Mouse (Mus musculus) urinary bladder, postnatal 4 days (tissue): Measurements from ENCODE around the gene Gm20388.

Experiments used
- DNase-seq, 2 experiments: peaks; one replicate each; pipeline ENCODE4 v3.0.0; 2021 to 2022; ENCODE audit warnings: low spot score in 2 of 2

The Gm20388 gene

GRCm38 (mm10) chr8:121085011-121085410 lies 1174.4 kb downstream of the Gm20388 start:
- DNase-seq = no peak

GRCm38 (mm10) chr8:121085561-121085960 lies 1174.9 kb downstream of the Gm20388 start:
- DNase-seq = no peak

GRCm38 (mm10) chr8:121086004-121086900 lies 1175.6 kb downstream of the Gm20388 start:
- DNase-seq = no peak

GRCm38 (mm10) chr8:121088281-121088680 lies 1177.6 kb downstream of the Gm20388 start:
- DNase-seq = no peak

- DNase-seq = no peak
Measured at GRCm38 (mm10) chr8:121088871-121089630, 1178.4 kb downstream of the Gm20388 start.

GRCm38 (mm10) chr8:121089631-121090380 lies 1179.2 kb downstream of the Gm20388 start:
- DNase-seq = no peak

- DNase-seq = no peak
Measured at GRCm38 (mm10) chr8:121090716-121091115, 1180.1 kb downstream of the Gm20388 start.

- DNase-seq = peak in 1 of 2 experiments; percentile 17
Measured at GRCm38 (mm10) chr8:121092141-121092540, 1181.5 kb downstream of the Gm20388 start.

- DNase-seq = peak; percentile 70 to 91
Measured at GRCm38 (mm10) chr8:121092627-121093026, 1182.0 kb downstream of the Gm20388 start.

GRCm38 (mm10) chr8:121093496-121093895 lies 1182.9 kb downstream of the Gm20388 start:
- DNase-seq = peak in 1 of 2 experiments; percentile 17

- DNase-seq = peak; percentile 63 to 81
Measured at GRCm38 (mm10) chr8:121104049-121104818, 1193.6 kb downstream of the Gm20388 start.

- DNase-seq = peak; percentile 98 to 99
Measured at GRCm38 (mm10) chr8:121107668-121108656, 1197.3 kb downstream of the Gm20388 start, which contains the start of gene Mthfsd. TSS of gene Mthfsd (minus strand) at chr8:121108392.

GRCm38 (mm10) chr8:121108657-121109056 lies 1198.0 kb downstream of the Gm20388 start:
- DNase-seq = no peak

GRCm38 (mm10) chr8:121111145-121111907 lies 1200.7 kb downstream of the Gm20388 start:
- DNase-seq = no peak

- DNase-seq = peak; percentile 91 to 96
Measured at GRCm38 (mm10) chr8:121113261-121113660, 1202.6 kb downstream of the Gm20388 start.

- DNase-seq = no peak
Measured at GRCm38 (mm10) chr8:121115136-121115535, 1204.5 kb downstream of the Gm20388 start.

- peak; percentile 80 to 81 for DNase-seq
Measured at GRCm38 (mm10) chr8:121115948-121116347, 1205.3 kb downstream of the Gm20388 start, which contains the start of gene Foxc2. TSS of gene Foxc2 (plus strand) at chr8:121116171.

GRCm38 (mm10) chr8:121116591-121117185 lies 1206.0 kb downstream of the Gm20388 start:
- DNase-seq = no peak
